Mouse (Mus musculus) lung, postnatal 0 days (tissue): ENCODE data around the gene Gpr161.
A peak's percentile ranks its signal among the peaks of the same experiment; 100 is the strongest.

ENCODE experiments used
- CTCF ChIP-seq: IDR thresholded peaks from 2 replicates; pipeline ENCODE4 v1.5.1; 2016; ENCODE audit warnings: antibody characterized with exemption, mild to moderate bottlenecking
- EP300 ChIP-seq: IDR thresholded peaks from 2 replicates; pipeline ENCODE4 v1.6.1; 2016; ENCODE audit warnings: antibody characterized with exemption, mild to moderate bottlenecking, control low read depth

- TF ChIP-seq CTCF (peak; percentile 64), EP300 (no peak)
These were observed 5.8 kb upstream of the Gpr161 start for GRCm38 (mm10) chr1:165289831-165290230.
